Mouse (Mus musculus) spleen, adult 2 months (tissue): ENCODE data around the gene Tpm3.

ENCODE experiments used
- CTCF ChIP-seq: fragments of 200-500 bp; IDR thresholded peaks from 2 replicates; pipeline ENCODE4 v1.5.1; 2011; ENCODE audit warnings: mild to moderate bottlenecking, inconsistent platforms; ENCODE audit not compliant: insufficient read depth, insufficient read length, insufficient replicate concordance; ENCODE audit errors: extremely low read depth
- POLR2A ChIP-seq: fragments of 200-500 bp; IDR thresholded peaks from 2 replicates; pipeline ENCODE4 v1.6.1; 2011; ENCODE audit warnings: low read depth, low read length, inconsistent platforms

GRCm38 (mm10) chr3:90090892-90091291 is 18.4 kb downstream of the Tpm3 start:
- no peak for TF ChIP-seq CTCF
- TF ChIP-seq POLR2A: no peak
